Mouse (Mus musculus) liver, adult 2 months (tissue): Measurements from ENCODE around the gene Lats1.

Experiments
- CTCF ChIP-seq: fragments of 200-500 bp; IDR thresholded peaks from 2 replicates; pipeline ENCODE4 v1.5.1; 2011; ENCODE audit warnings: low read depth, low read length, control low read depth
- POLR2A ChIP-seq: fragments of 200-500 bp; IDR thresholded peaks from 2 replicates; pipeline ENCODE4 v1.6.1; 2011; ENCODE audit warnings: low read length, control low read depth; ENCODE audit not compliant: insufficient read depth; ENCODE audit errors: extremely low read depth

DNA sequence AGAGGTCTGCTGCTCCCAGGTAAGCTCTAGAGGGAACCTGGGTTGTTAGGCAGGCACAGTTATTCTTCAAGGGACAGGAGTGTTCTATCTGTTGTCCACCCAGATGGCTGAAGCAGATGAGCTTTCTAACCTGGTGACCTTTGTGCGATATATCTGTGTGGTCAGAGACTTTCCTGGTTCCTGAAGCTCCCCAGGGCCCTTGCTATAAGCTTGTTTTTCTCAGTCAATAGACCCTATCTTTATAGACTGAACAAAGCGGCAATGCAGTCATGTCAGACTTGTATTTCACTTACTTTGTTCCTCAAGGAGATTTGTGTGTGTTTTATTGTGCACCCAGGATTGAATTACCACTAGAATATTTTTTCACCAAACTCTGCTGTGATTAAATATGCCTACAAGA lies 30.0 kb upstream of the Lats1 start:
- no peak for TF ChIP-seq CTCF
- no peak for TF ChIP-seq POLR2A
